Mouse (Mus musculus): ENCODE data around the gene Adgrg1.

The Adgrg1 gene

DNA sequence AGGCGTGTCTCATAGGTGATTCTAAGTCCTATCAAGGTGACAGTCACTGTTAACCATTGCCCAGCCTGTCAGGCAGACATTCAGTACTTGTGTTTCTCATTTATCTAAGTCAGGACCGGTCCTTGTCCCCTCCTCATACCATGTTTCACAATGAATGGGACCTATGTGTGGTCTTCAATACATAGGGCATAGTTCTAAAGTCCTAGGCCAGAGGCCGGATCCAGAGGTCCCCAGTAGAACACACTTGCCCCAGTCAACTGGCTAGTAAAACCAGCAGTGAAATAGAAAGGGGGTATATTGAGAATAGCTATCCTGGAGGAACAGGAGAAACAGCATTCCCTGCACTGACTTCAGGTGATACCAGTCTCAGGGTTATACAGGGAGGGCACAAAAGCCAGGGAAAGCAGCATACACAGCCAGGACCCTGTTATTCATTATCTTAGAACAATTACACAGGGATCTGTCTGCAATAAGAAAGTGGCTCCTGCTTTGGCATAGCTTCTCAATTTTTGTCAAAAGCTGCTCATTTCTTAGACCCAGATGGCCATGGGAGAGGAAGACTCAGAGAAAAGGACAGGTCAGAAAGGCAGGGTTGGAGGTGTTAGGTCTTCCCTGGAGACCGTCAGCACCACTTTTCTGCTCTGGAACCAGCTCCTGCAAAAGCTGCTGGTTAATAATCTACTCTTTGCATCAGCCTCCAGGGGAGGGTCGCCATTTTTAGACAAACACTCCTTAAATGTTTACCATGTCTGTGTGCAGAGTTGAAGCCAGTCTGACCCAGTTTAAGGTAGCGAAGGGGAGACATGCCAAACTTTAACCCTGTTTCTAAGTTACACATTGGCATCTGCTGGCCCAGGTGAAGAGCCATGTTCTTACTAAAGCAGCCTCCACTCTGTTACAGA, 67.6 kb downstream of the Adgrg1 start:
- no peak for DNase-seq

DNA sequence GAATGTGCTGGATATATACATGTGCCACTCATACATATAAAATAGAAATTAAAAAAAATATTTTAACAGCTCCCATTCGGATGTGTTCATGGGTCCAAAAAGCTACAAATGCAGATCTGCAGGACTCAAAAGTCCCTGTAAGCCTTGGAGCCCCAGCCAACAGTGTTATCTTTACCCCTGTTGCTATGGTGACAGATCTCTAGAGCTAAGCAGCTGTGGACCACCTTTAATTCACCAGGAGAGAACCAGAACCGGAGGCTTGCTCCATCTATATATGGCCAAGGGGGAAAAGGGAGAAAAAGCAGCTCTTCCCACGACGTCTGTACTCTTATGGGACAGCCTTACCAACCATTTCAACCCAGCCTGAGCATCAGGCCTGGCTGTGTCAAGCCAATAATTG, 70.3 kb downstream of the Adgrg1 start:
- DNase-seq: no peak

DNA sequence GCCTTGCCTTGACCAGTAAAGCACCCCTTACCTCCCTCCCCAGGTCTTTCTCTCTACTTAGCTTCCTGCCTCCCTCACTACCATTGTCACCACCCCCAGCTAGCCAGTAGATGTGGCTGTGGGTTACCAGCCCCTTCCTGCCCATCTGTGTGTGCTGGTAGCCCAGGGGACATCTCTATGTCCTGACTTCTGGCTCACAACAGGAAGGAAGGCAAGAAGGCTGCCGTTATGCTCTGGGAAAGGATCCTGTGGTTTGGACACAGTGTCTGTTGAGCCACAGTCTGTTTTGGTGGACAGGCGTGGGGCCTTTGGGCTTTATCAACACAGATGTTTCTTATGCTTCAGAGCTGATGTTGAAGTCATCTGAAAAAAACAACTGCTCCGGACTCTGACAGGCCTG, 72.4 kb downstream of the Adgrg1 start:
- no peak for DNase-seq

GRCm38 (mm10) chr8:95047884-95048680, 73.5 kb downstream of the Adgrg1 start:
- DNase-seq: no peak

- DNase-seq: no peak
These were observed 75.1 kb downstream of the Adgrg1 start for GRCm38 (mm10) chr8:95049636-95050035.

- no peak for DNase-seq
These were observed 79.9 kb downstream of the Adgrg1 start for GRCm38 (mm10) chr8:95054438-95054837.

DNA sequence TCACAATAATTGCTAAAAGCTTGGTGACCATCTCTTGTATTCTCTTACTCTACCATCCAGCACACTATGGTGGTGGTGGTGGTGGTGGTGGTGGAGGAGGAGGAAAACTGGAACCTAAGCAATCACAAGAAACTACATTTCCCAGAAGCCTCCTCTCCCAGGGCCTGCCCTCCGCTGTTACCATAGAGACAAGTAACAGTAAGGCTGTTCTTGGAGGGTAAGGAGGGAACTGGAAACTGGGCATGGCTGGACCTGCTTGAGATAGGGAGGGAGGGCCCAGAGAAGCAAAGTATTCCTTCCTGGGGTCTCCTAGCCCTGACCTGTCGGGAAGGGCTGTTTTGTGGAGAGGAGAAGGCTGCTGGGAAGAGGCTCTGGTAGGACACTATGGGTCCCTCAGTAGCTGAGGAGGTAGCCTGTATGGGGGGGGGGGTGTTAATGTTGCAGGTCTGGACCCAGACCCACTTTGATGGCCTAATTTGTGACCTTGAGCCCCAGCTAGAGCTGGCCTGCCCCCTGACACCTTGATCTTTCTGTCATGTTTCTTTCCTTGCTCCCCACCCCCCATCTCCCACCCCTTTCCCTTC, 80.5 kb downstream of the Adgrg1 start, which contains the start of gene Drc7:
Gene Drc7, plus strand, starts transcription at position 177 of the 584 bp plus-strand sequence.
- DNase-seq: peak; percentile 26

- DNase-seq: no peak
These were observed 81.9 kb downstream of the Adgrg1 start for GRCm38 (mm10) chr8:95056414-95056813.

- DNase-seq: no peak
These were observed 84.1 kb downstream of the Adgrg1 start for GRCm38 (mm10) chr8:95058661-95059060.

- no peak for DNase-seq
These were observed 85.4 kb downstream of the Adgrg1 start for GRCm38 (mm10) chr8:95059812-95060533.

All from right cerebral cortex, postnatal 14 days (tissue).